Mouse (Mus musculus): ENCODE data around the gene B3gnt7. TPM values are rescaled to one million over a fixed set of nuclear protein-coding genes. Genes with fewer than 3 reads are reported as not detected.

The B3gnt7 gene
- not detected for polyA plus RNA-seq (2017; shearing (Covaris generic))

DNA sequence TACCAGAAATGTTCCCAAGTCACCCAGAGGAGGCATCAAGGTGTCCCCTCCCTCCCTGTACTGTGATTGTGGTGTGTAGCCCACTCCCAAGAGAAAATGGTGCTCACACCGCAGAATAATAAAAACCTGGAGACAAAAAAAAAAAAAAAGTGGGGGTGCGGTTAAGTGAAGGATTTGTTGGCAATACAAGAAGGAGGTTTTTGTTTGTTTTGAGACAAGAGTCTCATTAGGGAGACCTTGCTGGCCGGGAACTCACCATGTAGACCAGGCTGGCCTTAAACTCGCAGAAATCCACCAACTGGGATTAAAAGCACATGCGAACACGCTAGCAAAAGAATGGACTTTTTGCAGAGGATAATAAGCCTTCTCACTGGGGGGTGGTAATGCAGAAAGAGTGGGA is at the start of gene B3gnt7:
Gene B3gnt7, plus strand, starts transcription at position 301 of the 400 bp plus-strand sequence.

Other genes starting within 250 kb of the B3gnt7 start
- 65.4 TPM for gene Psmd1, start 238.4 kb upstream of the B3gnt7 start, polyA plus RNA-seq (2017; shearing (Covaris generic))
- gene Htr2b, start 190.9 kb upstream of the B3gnt7 start, polyA plus RNA-seq (2017; shearing (Covaris generic)), result not detected
- not detected for gene Gm21972, start 169.2 kb upstream of the B3gnt7 start, polyA plus RNA-seq (2017; shearing (Covaris generic))
- 7.9 TPM for gene Armc9, start 148.1 kb upstream of the B3gnt7 start, polyA plus RNA-seq (2017; shearing (Covaris generic))
- gene Ncl, start 56.6 kb downstream of the B3gnt7 start, polyA plus RNA-seq (2017; shearing (Covaris generic)), result 574 TPM
- not detected for gene Nmur1, start 123.4 kb downstream of the B3gnt7 start, polyA plus RNA-seq (2017; shearing (Covaris generic))
- not detected for gene Tex44, start 123.5 kb downstream of the B3gnt7 start, polyA plus RNA-seq (2017; shearing (Covaris generic))
- gene Ptma, start 223.9 kb downstream of the B3gnt7 start, polyA plus RNA-seq (2017; shearing (Covaris generic)), result 1,400 TPM

Data from effector memory CD4-positive, alpha-beta T cell, adult 5 months (primary cell).